Mouse (Mus musculus): ENCODE results near the gene T. TPM values are rescaled to one million over a fixed set of nuclear protein-coding genes. Genes with fewer than 3 reads are reported as not detected.
"Not testable (repeated sequence)": the region's sequence is repeated elsewhere in the genome, so short reads cannot be mapped to it uniquely, and the experiment has no call there.

Gene T
- polyA plus RNA-seq, 1 experiment from 2014 or later: 0.61 TPM

DNA sequence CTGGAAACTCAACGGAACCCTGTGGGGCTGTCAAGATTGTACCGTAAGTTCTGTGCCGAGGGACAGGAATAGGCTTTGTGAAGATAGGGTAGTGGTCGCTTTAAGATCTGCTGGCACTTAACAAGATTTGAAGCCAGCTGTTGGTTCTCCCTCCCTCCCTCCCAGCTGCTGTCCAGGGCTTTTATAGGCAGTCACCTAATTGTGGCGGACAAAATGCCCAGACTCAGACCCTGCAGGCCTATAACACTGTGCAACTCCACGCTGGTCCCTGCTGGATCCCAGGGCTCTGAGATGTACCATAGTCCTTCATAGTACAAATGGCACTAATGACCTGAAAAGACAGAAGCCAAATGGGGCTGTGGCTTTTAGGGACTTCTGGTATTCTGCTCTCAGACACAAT, 27.9 kb upstream of the T start:
- WGBS: 14% methylated on average over 6 of the region's 6 CpGs
- Histone ChIP-seq H3K27ac (ENCODE audit: low read length) (no peak overlapping the region), H3K9ac (replicated peaks; ENCODE audit: low read depth, low read length) (no peak overlapping the region), H3K4me3 (replicated peaks; ENCODE audit: low read length) (no peak overlapping the region), H3K4me1 (replicated peaks; ENCODE audit: control insufficient read depth, insufficient read depth, low read length) (no peaks in the 10 kb centered on the region), H3K4me2 (ENCODE audit: low read length) (no peak overlapping the region), H3K36me3 (ENCODE audit: control insufficient read depth, insufficient read depth) (no peaks in the 10 kb centered on the region), H3K27me3 (replicated peaks; ENCODE audit: control insufficient read depth, insufficient read depth, low read length) (no peaks in the 10 kb centered on the region), H3K9me3 (ENCODE audit: control insufficient read depth, low read length) (no peaks in the 10 kb centered on the region)
- ATAC-seq: no peak

GRCm38 (mm10) chr17:8408002-8408401, 26.2 kb upstream of the T start:
- not testable (repeated sequence) for H3K9me3 ChIP-seq (ENCODE audit: control insufficient read depth, low read length); ATAC-seq; H3K36me3 ChIP-seq (ENCODE audit: control insufficient read depth, insufficient read depth); H3K4me3 ChIP-seq (replicated peaks; ENCODE audit: low read length); H3K9ac ChIP-seq (replicated peaks; ENCODE audit: low read depth, low read length); H3K27ac ChIP-seq (ENCODE audit: low read length); H3K4me1 ChIP-seq (replicated peaks; ENCODE audit: control insufficient read depth, insufficient read depth, low read length); H3K4me2 ChIP-seq (ENCODE audit: low read length); H3K27me3 ChIP-seq (replicated peaks; ENCODE audit: control insufficient read depth, insufficient read depth, low read length)
- WGBS: 62% methylated on average over 4 of the region's 4 CpGs

DNA sequence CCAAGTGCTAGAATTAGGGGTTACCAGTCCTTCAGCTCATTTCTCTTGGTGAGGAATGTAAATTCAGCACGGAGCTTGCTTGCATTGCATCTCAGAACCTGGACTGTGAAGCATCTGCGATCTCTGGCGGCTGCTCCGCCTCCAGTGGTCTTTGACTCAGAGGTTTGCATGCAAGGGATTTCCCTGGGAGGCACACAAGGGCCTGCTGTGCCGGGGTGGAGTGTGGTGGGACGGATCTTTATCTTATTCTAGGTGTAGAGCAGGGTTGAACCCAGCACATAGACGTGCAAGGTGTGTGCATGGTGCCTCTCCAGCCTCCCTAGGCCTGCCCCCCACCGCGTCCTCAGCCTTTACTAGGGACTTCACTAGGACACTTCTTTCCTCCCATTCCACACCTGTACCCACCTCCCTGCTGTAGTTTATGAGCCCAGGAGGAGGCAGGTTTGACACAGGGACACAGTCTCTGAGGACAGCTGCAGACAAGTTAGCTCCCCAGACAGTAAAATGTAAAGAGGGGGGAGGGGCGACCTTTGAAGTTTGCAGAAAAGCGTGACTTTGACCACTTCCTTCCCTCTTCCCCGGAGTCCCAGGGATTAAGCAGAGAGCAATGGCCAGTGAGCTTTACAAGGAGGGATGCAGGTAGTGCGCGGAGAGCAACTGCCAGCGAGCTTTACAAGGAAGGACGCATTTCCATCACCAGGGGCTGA, 25.5 kb upstream of the T start:
- no peak overlapping the region for H3K4me2 ChIP-seq (ENCODE audit: low read length)
- no peak overlapping the region for H3K9ac ChIP-seq (replicated peaks; ENCODE audit: low read depth, low read length)
- WGBS: 10% methylated on average over 16 of the region's 16 CpGs
- no peaks in the 10 kb centered on the region for H3K4me1 ChIP-seq (replicated peaks; ENCODE audit: control insufficient read depth, insufficient read depth, low read length)
- no peak overlapping the region for H3K4me3 ChIP-seq (replicated peaks; ENCODE audit: low read length)
- ATAC-seq: no peak
- no peaks in the 10 kb centered on the region for H3K36me3 ChIP-seq (ENCODE audit: control insufficient read depth, insufficient read depth)
- no peaks in the 10 kb centered on the region for H3K9me3 ChIP-seq (ENCODE audit: control insufficient read depth, low read length)
- H3K27ac ChIP-seq (ENCODE audit: low read length): no peak overlapping the region
- H3K27me3 ChIP-seq (replicated peaks; ENCODE audit: control insufficient read depth, insufficient read depth, low read length): peaks cover under 1% of the 10 kb centered on the region; the same call in 1 of the 2 replicates

- H3K36me3 ChIP-seq (ENCODE audit: control insufficient read depth, insufficient read depth): no peaks in the 10 kb centered on the region
- peaks cover 4% of the 10 kb centered on the region; the same call in 1 of the 2 replicates for H3K27me3 ChIP-seq (replicated peaks; ENCODE audit: control insufficient read depth, insufficient read depth, low read length)
- no peak overlapping the region for H3K9ac ChIP-seq (replicated peaks; ENCODE audit: low read depth, low read length)
- H3K27ac ChIP-seq (ENCODE audit: low read length): no peak overlapping the region
- no peak for ATAC-seq
- H3K9me3 ChIP-seq (ENCODE audit: control insufficient read depth, low read length): no peaks in the 10 kb centered on the region
- H3K4me3 ChIP-seq (replicated peaks; ENCODE audit: low read length): no peak overlapping the region
- peaks cover 8% of the 10 kb centered on the region for H3K4me1 ChIP-seq (replicated peaks; ENCODE audit: control insufficient read depth, insufficient read depth, low read length)
- H3K4me2 ChIP-seq (ENCODE audit: low read length): no peak overlapping the region
- 84% methylated on average over 2 of the region's 2 CpGs for WGBS
Measured at GRCm38 (mm10) chr17:8410330-8410729, 23.9 kb upstream of the T start.

GRCm38 (mm10) chr17:8413656-8414055, 20.6 kb upstream of the T start:
- Histone ChIP-seq H3K9me3 (ENCODE audit: control insufficient read depth, low read length) (no peaks in the 10 kb centered on the region), H3K36me3 (ENCODE audit: control insufficient read depth, insufficient read depth) (no peaks in the 10 kb centered on the region), H3K27ac (ENCODE audit: low read length) (no peak overlapping the region), H3K27me3 (replicated peaks; ENCODE audit: control insufficient read depth, insufficient read depth, low read length) (peaks cover 4% of the 10 kb centered on the region; the same call in 1 of the 2 replicates), H3K4me1 (replicated peaks; ENCODE audit: control insufficient read depth, insufficient read depth, low read length) (peaks cover 8% of the 10 kb centered on the region), H3K4me2 (ENCODE audit: low read length) (no peak overlapping the region), H3K4me3 (replicated peaks; ENCODE audit: low read length) (no peak overlapping the region), H3K9ac (replicated peaks; ENCODE audit: low read depth, low read length) (no peak overlapping the region)
- 58% methylated on average over 5 of the region's 5 CpGs for WGBS
- no peak for ATAC-seq

DNA sequence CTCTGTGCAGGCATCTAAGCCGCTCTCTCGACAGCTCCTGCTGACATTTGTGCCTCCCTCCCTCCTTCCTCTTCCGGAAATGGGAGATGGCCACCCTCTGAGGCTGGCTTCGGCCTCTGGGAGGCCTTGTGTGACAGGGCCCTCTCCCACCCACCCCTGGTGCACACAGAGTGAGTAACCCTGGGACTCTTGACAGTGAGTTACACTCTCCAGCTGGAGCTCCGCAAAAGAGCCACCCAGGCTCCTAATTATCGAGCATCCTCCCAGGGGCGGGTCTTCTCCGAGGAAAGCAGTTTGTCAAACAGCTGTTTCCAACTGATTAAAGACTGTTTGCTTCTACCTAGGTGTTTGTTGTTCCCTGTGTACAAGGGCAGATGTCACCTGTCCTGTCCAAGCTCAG, 18.7 kb upstream of the T start:
- no peaks in the 10 kb centered on the region for H3K36me3 ChIP-seq (ENCODE audit: control insufficient read depth, insufficient read depth)
- H3K4me1 ChIP-seq (replicated peaks; ENCODE audit: control insufficient read depth, insufficient read depth, low read length): peaks cover 8% of the 10 kb centered on the region
- no peak overlapping the region for H3K27ac ChIP-seq (ENCODE audit: low read length)
- WGBS: 14% methylated on average over 8 of the region's 8 CpGs
- ATAC-seq: no peak
- H3K27me3 ChIP-seq (replicated peaks; ENCODE audit: control insufficient read depth, insufficient read depth, low read length): peaks cover 4% of the 10 kb centered on the region; the same call in 1 of the 2 replicates
- H3K4me3 ChIP-seq (replicated peaks; ENCODE audit: low read length): no peak overlapping the region
- H3K9ac ChIP-seq (replicated peaks; ENCODE audit: low read depth, low read length): no peak overlapping the region
- H3K9me3 ChIP-seq (ENCODE audit: control insufficient read depth, low read length): no peaks in the 10 kb centered on the region
- H3K4me2 ChIP-seq (ENCODE audit: low read length): no peak overlapping the region

GRCm38 (mm10) chr17:8416865-8417264, 17.4 kb upstream of the T start:
- Histone ChIP-seq H3K9ac (replicated peaks; ENCODE audit: low read depth, low read length) (no peak overlapping the region), H3K27ac (ENCODE audit: low read length) (no peak overlapping the region), H3K36me3 (ENCODE audit: control insufficient read depth, insufficient read depth) (no peaks in the 10 kb centered on the region), H3K27me3 (replicated peaks; ENCODE audit: control insufficient read depth, insufficient read depth, low read length) (peaks cover 4% of the 10 kb centered on the region; the same call in 1 of the 2 replicates), H3K4me3 (replicated peaks; ENCODE audit: low read length) (no peak overlapping the region), H3K4me1 (replicated peaks; ENCODE audit: control insufficient read depth, insufficient read depth, low read length) (peaks cover 8% of the 10 kb centered on the region), H3K4me2 (ENCODE audit: low read length) (no peak overlapping the region), H3K9me3 (ENCODE audit: control insufficient read depth, low read length) (no peaks in the 10 kb centered on the region)
- WGBS: 71% methylated on average over 8 of the region's 8 CpGs
- ATAC-seq: no peak

DNA sequence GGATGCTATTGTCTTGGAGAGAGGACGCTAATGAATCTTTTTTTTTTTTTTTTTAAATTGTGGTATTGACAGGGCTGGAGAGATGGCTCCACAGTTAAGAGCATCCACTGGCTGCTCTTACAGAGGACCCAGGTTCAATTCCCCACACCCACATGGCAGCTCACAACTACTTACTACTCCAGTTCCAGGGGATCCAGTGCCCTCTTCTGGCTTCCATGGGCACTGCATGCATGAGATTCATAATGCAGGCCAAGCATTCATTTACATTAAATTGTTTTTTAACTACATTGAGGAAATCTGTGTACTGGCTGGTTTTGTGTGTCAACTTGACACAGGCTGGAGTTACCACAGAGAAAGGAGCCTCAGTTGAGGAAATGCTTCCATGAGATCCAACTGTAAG, 13.5 kb upstream of the T start:
- Histone ChIP-seq H3K4me3 (replicated peaks; ENCODE audit: low read length) (no peak overlapping the region), H3K4me1 (replicated peaks; ENCODE audit: control insufficient read depth, insufficient read depth, low read length) (no peaks in the 10 kb centered on the region), H3K4me2 (ENCODE audit: low read length) (no peak overlapping the region), H3K36me3 (ENCODE audit: control insufficient read depth, insufficient read depth) (no peaks in the 10 kb centered on the region), H3K27ac (ENCODE audit: low read length) (no peak overlapping the region), H3K9ac (replicated peaks; ENCODE audit: low read depth, low read length) (no peak overlapping the region), H3K27me3 (replicated peaks; ENCODE audit: control insufficient read depth, insufficient read depth, low read length) (0 out of 2 replicates have a peak, but pooled peaks cover 2% of the 10 kb centered on the region), H3K9me3 (ENCODE audit: control insufficient read depth, low read length) (no peaks in the 10 kb centered on the region)
- ATAC-seq: no peak
- WGBS: 72% methylated on average over 1 of the region's 1 CpGs

GRCm38 (mm10) chr17:8421517-8421916, 12.7 kb upstream of the T start:
- no peaks in the 10 kb centered on the region for H3K36me3 ChIP-seq (ENCODE audit: control insufficient read depth, insufficient read depth)
- H3K27me3 ChIP-seq (replicated peaks; ENCODE audit: control insufficient read depth, insufficient read depth, low read length): 0 out of 2 replicates have a peak, but pooled peaks cover 2% of the 10 kb centered on the region
- ATAC-seq: no peak
- H3K9me3 ChIP-seq (ENCODE audit: control insufficient read depth, low read length): no peaks in the 10 kb centered on the region
- no peak overlapping the region for H3K27ac ChIP-seq (ENCODE audit: low read length)
- H3K4me2 ChIP-seq (ENCODE audit: low read length): no peak overlapping the region
- WGBS: 53% methylated on average over 5 of the region's 5 CpGs
- H3K4me3 ChIP-seq (replicated peaks; ENCODE audit: low read length): no peak overlapping the region
- no peak overlapping the region for H3K9ac ChIP-seq (replicated peaks; ENCODE audit: low read depth, low read length)
- H3K4me1 ChIP-seq (replicated peaks; ENCODE audit: control insufficient read depth, insufficient read depth, low read length): no peaks in the 10 kb centered on the region

DNA sequence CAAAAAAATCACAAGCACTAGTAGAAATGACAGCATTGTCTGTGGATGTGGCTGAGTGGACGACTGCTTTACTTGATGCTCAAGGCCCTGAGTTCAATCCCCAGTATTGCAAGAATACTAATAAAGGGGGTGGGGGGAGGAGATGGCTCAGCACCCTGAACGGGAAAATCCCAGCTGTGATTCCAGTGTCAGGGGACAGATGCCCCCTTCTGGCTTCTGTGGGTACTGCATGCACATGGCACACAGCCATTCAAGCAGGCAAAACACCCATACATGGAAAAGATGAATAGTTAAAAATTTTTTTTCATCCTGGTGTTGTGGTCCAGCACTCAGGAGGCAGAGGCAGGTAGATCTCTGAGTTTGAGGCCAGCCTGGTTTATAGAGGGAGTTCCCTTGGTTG, 10.9 kb upstream of the T start:
- Histone ChIP-seq H3K27me3 (replicated peaks; ENCODE audit: control insufficient read depth, insufficient read depth, low read length) (peaks cover 5% of the 10 kb centered on the region; the same call in 1 of the 2 replicates), H3K4me2 (ENCODE audit: low read length) (no peak overlapping the region), H3K4me1 (replicated peaks; ENCODE audit: control insufficient read depth, insufficient read depth, low read length) (no peaks in the 10 kb centered on the region), H3K36me3 (ENCODE audit: control insufficient read depth, insufficient read depth) (no peaks in the 10 kb centered on the region), H3K9ac (replicated peaks; ENCODE audit: low read depth, low read length) (no peak overlapping the region), H3K9me3 (ENCODE audit: control insufficient read depth, low read length) (no peaks in the 10 kb centered on the region), H3K4me3 (replicated peaks; ENCODE audit: low read length) (no peak overlapping the region), H3K27ac (ENCODE audit: low read length) (no peak overlapping the region)
- no peak for ATAC-seq
- 43% methylated on average over 2 of the region's 2 CpGs for WGBS
